Mouse (Mus musculus): Measurements from ENCODE around the gene Cdh4.

DNA sequence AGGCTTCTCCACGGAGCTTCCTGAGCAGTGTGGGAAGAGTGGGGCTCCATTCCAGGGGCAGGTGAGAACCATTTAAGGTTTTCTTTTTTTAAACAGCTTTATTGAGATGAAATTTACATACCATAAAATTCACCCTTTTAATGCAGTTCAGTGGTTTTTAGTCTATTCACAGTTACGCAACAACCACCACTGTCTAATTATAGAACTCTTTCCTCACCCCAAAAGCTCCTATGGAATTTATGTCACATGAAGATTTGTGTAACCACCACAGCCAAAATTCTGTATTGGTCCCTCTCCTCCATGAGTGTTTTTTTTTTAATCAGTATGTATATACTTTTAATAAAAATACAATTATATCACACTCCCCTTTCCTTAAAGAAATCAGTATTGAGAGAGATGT is 144.8 kb downstream of the Cdh4 start:
- TF ChIP-seq CTCF (IDR thresholded peaks at IDR 0.05; ENCODE audit: low read depth, low read length) (no peak), POLR2AphosphoS5 (IDR thresholded peaks at IDR 0.05; ENCODE audit: insufficient replicate concordance, low read depth, low read length) (no peak), GATA1 (IDR thresholded peaks at IDR 0.05; ENCODE audit: borderline replicate concordance, low read length) (no peak)
